Mouse (Mus musculus) small intestine, adult 2 months (tissue): ENCODE data around the gene Hras. TPM values are rescaled to one million over a fixed set of nuclear protein-coding genes. Genes with fewer than 3 reads are reported as not detected.

Source experiments
- H3K27ac ChIP-seq: fragments of 200-500 bp; 2 replicates; pipeline ENCODE4 v1.5.1; 2012; ENCODE audit warnings: low read depth, low read length, control low read depth, inconsistent platforms; ENCODE audit not compliant: insufficient read depth
- H3K27me3 ChIP-seq: fragments of 200-500 bp; 2 replicates; pipeline ENCODE4 v1.6.1; 2012; ENCODE audit warnings: mild to moderate bottlenecking, moderate library complexity, low read length, inconsistent platforms; ENCODE audit not compliant: control insufficient read depth, insufficient read depth
- H3K36me3 ChIP-seq: fragments of 200-500 bp; 2 replicates; pipeline ENCODE4 v1.6.1; 2012; ENCODE audit warnings: mild to moderate bottlenecking, low read length, control low read depth, inconsistent platforms; ENCODE audit not compliant: control insufficient read depth, insufficient read depth
- H3K4me1 ChIP-seq: fragments of 200-500 bp; 2 replicates; pipeline ENCODE4 v1.6.1; 2012; ENCODE audit warnings: low read length, inconsistent platforms, mixed read lengths; ENCODE audit not compliant: control insufficient read depth, insufficient read depth, insufficient read length
- H3K4me3 ChIP-seq: fragments of 200-500 bp; 2 replicates; pipeline ENCODE4 v1.5.1; 2012; ENCODE audit warnings: low read depth, mild to moderate bottlenecking, control low read depth, inconsistent platforms, low read length, moderate library complexity
- CTCF ChIP-seq: fragments of 200-500 bp; IDR thresholded peaks from 2 replicates; pipeline ENCODE4 v1.5.1; 2012; ENCODE audit warnings: low read depth, mild to moderate bottlenecking, control low read depth, inconsistent platforms, low read length, moderate library complexity, mixed read lengths; ENCODE audit not compliant: insufficient replicate concordance, insufficient read length; ENCODE audit errors: extremely low read depth
- POLR2A ChIP-seq: fragments of 200-500 bp; IDR thresholded peaks from 2 replicates; pipeline ENCODE4 v1.6.1; 2012; ENCODE audit warnings: low read depth, mild to moderate bottlenecking, control low read depth, inconsistent platforms, low read length, moderate library complexity
- WGBS: fragments of 180-500 bp; shearing (Covaris S2); methylation state at CpG from one replicate; pipeline ENCODE4 v1.1.7; 2018; 5-methylcytosine and 5-hydroxymethylcytosine counted together
- polyA plus RNA-seq: library from polyadenylated mRNA; depleted of rRNA; stranded (reverse); fragments of >200 nt; gene quantifications from 2 replicates; pipeline ENCODE4 v1.2.3, GENCODE M21; 2012

The Hras gene
- polyA plus RNA-seq, 1 experiment = 67.1 TPM

- Histone ChIP-seq H3K36me3 (peaks cover 28% of the 10 kb centered on the region), H3K4me1 (peaks cover 13% of the 10 kb centered on the region), H3K27ac (0 out of 2 replicates have a peak overlapping the region, but pooled peaks have one; percentile 66), H3K27me3 (no peaks in the 10 kb centered on the region), H3K4me3 (peak overlapping the region; percentile 96)
- 18% methylated on average over 12 of the region's 12 CpGs for WGBS
- TF ChIP-seq CTCF (no peak), POLR2A (no peak)
Observed at GRCm38 (mm10) chr7:141192776-141193347, 943 bp downstream of the Hras start.

GRCm38 (mm10) chr7:141191796-141192685, 1.8 kb downstream of the Hras start:
- peaks cover 10% of the 10 kb centered on the region for H3K4me1 ChIP-seq
- TF ChIP-seq POLR2A (no peak), CTCF (no peak)
- H3K27me3 ChIP-seq = no peaks in the 10 kb centered on the region
- H3K27ac ChIP-seq = no peak overlapping the region
- H3K4me3 ChIP-seq = no peak overlapping the region
- whole genome bisulfite sequencing = 91% methylated on average over 24 of the region's 24 CpGs
- H3K36me3 ChIP-seq = peaks cover 28% of the 10 kb centered on the region

- Histone ChIP-seq H3K27me3 (no peaks in the 10 kb centered on the region), H3K27ac (no peak overlapping the region), H3K36me3 (peaks cover 28% of the 10 kb centered on the region), H3K4me1 (peaks cover 10% of the 10 kb centered on the region), H3K4me3 (no peak overlapping the region)
- TF ChIP-seq CTCF = no peak
- TF ChIP-seq POLR2A = no peak
- 85% methylated on average over 14 of the region's 14 CpGs for WGBS
Observed at GRCm38 (mm10) chr7:141191036-141191435, 2.8 kb downstream of the Hras start.

GRCm38 (mm10) chr7:141190220-141190619, 3.6 kb downstream of the Hras start:
- WGBS = 87% methylated on average over 3 of the region's 3 CpGs

GRCm38 (mm10) chr7:141188733-141189132, 5.1 kb downstream of the Hras start:
- no peak overlapping the region for H3K4me3 ChIP-seq

More at GRCm38 (mm10) chr7:141190220-141190619, 3.6 kb downstream of the Hras start:
- peaks cover 9% of the 10 kb centered on the region for H3K4me1 ChIP-seq
- H3K36me3 ChIP-seq = peaks cover 28% of the 10 kb centered on the region
- H3K27ac ChIP-seq = no peak overlapping the region
- TF ChIP-seq CTCF = no peak
- TF ChIP-seq POLR2A = no peak
- no peaks in the 10 kb centered on the region for H3K27me3 ChIP-seq
- H3K4me3 ChIP-seq = no peak overlapping the region

GRCm38 (mm10) chr7:141188194-141188593, 5.6 kb downstream of the Hras start:
- Histone ChIP-seq H3K36me3 (peaks cover 28% of the 10 kb centered on the region), H3K4me3 (no peak overlapping the region), H3K27me3 (no peaks in the 10 kb centered on the region), H3K4me1 (peaks cover 6% of the 10 kb centered on the region), H3K27ac (no peak overlapping the region)
- 74% methylated on average over 3 of the region's 3 CpGs for WGBS
- TF ChIP-seq CTCF = no peak
- no peak for TF ChIP-seq POLR2A

More at GRCm38 (mm10) chr7:141188733-141189132, 5.1 kb downstream of the Hras start:
- Histone ChIP-seq H3K4me1 (peaks cover 6% of the 10 kb centered on the region), H3K27ac (no peak overlapping the region), H3K27me3 (no peaks in the 10 kb centered on the region), H3K36me3 (peaks cover 28% of the 10 kb centered on the region)
- WGBS = 89% methylated on average over 3 of the region's 3 CpGs
- TF ChIP-seq CTCF (no peak), POLR2A (no peak)

GRCm38 (mm10) chr7:141176173-141176572, 17.6 kb downstream of the Hras start:
- Histone ChIP-seq H3K36me3 (no peaks in the 10 kb centered on the region), H3K27ac (no peak overlapping the region), H3K27me3 (no peaks in the 10 kb centered on the region), H3K4me1 (peaks cover 9% of the 10 kb centered on the region; the same call in 1 of the 2 replicates), H3K4me3 (no peak overlapping the region)
- under 1% methylated on average over 8 of the region's 8 CpGs for WGBS
- TF ChIP-seq POLR2A = no peak
- TF ChIP-seq CTCF = peak; percentile 92; the same call in 1 of the 2 replicates
